Mouse (Mus musculus) monocyte, adult 5-6 weeks (primary cell): ENCODE results near the gene Psmb3. TPM values are rescaled to one million over a fixed set of nuclear protein-coding genes. Genes with fewer than 3 reads are reported as not detected.
"Not testable (repeated sequence)": the region's sequence is repeated elsewhere in the genome, so short reads cannot be mapped to it uniquely, and the experiment has no call there.

ENCODE experiments used
- ATAC-seq: fragments of 153-309, 156-312 bp; replicated peaks from 2 replicates; pipeline ENCODE4 v1.8.0; 2017; ENCODE audit warnings: mild to moderate bottlenecking; ENCODE audit not compliant: low TSS enrichment, insufficient number of reproducible peaks, severe bottlenecking, poor library complexity, low FRiP score
- total RNA-seq: library from RNA; stranded (forward); fragments of 200-1000, 200-491, 200-594 nt; gene quantifications from 3 replicates; pipeline ENCODE4 v1.2.3, GENCODE M21; 2017

Gene Psmb3
- total RNA-seq, 1 experiment from 2014 or later: 137 TPM

DNA sequence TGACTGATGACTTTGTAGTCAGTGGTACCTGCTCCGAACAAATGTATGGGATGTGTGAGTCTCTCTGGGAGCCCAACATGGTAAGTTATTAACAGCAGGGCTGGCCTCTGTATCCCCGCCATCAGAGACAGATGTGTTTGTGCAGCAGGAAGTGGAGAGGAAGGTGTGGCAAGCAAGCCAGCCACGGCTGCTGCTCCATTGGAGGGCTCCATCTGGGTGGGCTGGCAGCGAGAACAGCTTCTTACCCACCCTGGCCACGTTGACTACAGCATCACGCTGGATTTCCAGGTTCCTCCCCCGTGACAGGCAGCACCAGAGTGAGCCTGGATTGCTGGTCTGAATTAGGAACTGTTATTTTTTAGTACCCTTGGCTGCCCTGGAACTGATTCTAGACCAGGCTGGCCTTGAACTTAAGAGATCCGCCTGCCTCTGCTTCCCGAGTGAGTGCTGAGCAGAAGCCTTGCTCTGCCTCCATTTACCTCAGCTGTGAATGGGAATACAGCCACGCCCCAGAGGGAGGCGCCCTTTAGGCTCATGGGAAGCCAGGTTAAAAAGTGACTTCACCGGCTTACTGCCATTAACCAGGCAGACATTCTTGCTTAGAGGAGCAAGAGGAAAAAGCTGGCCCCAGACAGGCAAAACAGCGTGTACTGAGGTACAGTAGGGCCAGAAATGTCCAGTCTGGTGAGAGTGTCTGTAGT is 8.2 kb downstream of the Psmb3 start:
- no peak for ATAC-seq

GRCm38 (mm10) chr11:97712286-97712685 is 9.1 kb downstream of the Psmb3 start:
- no peak for ATAC-seq

DNA sequence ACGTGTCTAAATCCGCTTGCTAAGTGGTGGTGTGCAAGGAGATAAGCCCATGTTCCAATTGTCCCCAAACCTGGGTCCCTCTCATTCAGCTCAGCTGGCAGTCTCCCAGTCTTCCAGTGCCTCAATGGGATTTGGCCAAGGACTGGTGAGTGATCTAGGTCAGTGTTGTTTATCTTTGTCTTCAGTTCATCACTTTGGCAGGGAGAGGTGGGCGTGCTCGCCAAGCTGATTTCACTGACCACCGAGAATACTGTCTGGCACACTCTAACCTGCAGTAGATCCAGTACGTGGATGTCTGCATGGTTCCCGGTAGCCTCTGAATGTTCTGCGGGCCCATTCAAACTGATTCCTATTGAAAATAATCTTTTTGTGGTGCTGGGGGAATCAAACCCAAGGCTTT is 10.7 kb downstream of the Psmb3 start:
- no peak for ATAC-seq

GRCm38 (mm10) chr11:97714356-97714755 is 11.2 kb downstream of the Psmb3 start:
- no peak for ATAC-seq

GRCm38 (mm10) chr11:97714784-97715760 is 11.9 kb downstream of the Psmb3 start:
- no peak for ATAC-seq

GRCm38 (mm10) chr11:97716021-97716420 is 12.8 kb downstream of the Psmb3 start:
- no peak for ATAC-seq

- ATAC-seq: no peak
These were observed 14.4 kb downstream of the Psmb3 start for GRCm38 (mm10) chr11:97717369-97718280.

- ATAC-seq: peak; percentile 83
These were observed 15.2 kb downstream of the Psmb3 start for GRCm38 (mm10) chr11:97718281-97718860.

- ATAC-seq: 0 out of 2 replicates have a peak, but pooled peaks have one; percentile 34
These were observed 15.8 kb downstream of the Psmb3 start for GRCm38 (mm10) chr11:97719041-97719440.

DNA sequence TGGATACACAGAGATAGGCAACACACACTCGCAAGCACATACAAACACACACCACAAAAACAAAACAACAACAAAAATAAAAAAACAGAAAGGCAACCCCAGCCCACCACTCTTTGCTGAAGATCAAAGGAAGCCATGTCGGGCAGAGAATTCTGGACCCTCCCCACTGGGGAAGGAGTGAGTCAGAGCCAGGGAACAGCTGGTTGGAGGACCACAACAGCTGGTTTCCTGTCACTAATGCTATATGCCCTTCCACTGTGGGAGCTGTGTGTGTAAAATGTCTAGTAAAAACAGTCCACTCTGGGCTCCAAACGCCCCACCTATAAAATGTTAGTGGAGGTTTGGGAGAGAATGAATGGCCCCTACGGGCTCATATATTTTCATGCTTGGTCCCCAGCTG is 18.1 kb downstream of the Psmb3 start:
- ATAC-seq: no peak

- ATAC-seq: no peak
These were observed 20.5 kb downstream of the Psmb3 start for GRCm38 (mm10) chr11:97723709-97724108.

GRCm38 (mm10) chr11:97728311-97728710 is 25.1 kb downstream of the Psmb3 start:
- ATAC-seq: peak; percentile 76

- ATAC-seq: no peak
These were observed 25.5 kb downstream of the Psmb3 start for GRCm38 (mm10) chr11:97728730-97729129.

DNA sequence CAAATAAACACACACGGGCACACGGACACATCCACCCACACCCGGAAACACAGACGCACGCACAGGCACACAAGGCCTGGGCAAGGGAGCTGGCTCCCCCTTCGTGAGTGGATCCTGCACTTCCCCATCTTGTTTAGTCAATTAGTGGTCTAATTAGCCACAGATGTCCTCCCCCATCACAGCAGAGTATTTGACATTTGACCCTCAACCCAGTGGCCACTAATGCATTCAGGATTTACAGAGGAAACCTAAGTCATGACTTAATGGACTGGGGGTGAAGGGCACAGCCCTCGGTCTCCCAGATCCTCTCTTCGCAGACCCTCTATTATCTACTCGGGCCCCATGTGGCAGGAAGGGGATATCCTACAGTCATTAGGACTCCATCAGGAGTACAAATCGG is 30.5 kb downstream of the Psmb3 start:
- ATAC-seq: no peak

GRCm38 (mm10) chr11:97734810-97735209 is 31.6 kb downstream of the Psmb3 start:
- ATAC-seq: not testable (repeated sequence)

GRCm38 (mm10) chr11:97736645-97737044 is 33.4 kb downstream of the Psmb3 start:
- ATAC-seq: no peak

GRCm38 (mm10) chr11:97737600-97737999 is 34.4 kb downstream of the Psmb3 start:
- ATAC-seq: no peak

DNA sequence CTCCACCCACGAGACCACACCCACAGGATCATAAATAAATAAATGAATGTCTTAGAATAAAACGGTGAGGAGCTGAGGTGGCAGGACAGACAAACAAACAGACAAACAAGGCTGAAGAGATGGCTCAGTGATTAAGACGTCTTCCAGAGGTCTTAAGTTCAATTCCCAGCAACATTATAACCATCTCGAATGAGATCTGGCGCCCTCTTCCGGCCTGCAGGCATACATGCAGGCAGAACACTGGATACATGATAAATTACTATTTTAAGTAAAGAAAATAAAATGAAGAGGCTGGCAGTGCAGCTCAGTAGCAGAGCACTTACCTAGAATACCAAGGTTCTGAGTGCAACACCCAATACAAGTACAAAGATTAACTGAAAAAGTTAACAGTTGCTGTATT is 35.5 kb downstream of the Psmb3 start:
- no peak for ATAC-seq
